Mouse (Mus musculus) C2C12 (cell line): ENCODE results near the gene Klhl8.

Experiments
- CEBPB ChIP-seq: IDR thresholded peaks from one replicate; pipeline ENCODE4 v1.6.1; 2011; ENCODE audit warnings: low read depth, mild to moderate bottlenecking, control low read depth, moderate library complexity
- CTCF ChIP-seq: IDR thresholded peaks from one replicate; pipeline ENCODE4 v1.5.1; 2011; ENCODE audit not compliant: control insufficient read depth, insufficient read depth, insufficient read length
- MAX ChIP-seq: IDR thresholded peaks from one replicate; pipeline ENCODE4 v1.6.1; 2011; ENCODE audit warnings: mild to moderate bottlenecking, control low read depth
- MYOD1 ChIP-seq: IDR thresholded peaks from one replicate; pipeline ENCODE4 v1.6.1; 2011; ENCODE audit warnings: low read depth; ENCODE audit not compliant: control insufficient read depth, insufficient read length
- MYOG ChIP-seq: IDR thresholded peaks from one replicate; pipeline ENCODE4 v1.6.1; 2011; ENCODE audit not compliant: control insufficient read depth, insufficient read length; ENCODE audit errors: extremely low read depth
- USF1 ChIP-seq: IDR thresholded peaks from one replicate; pipeline ENCODE4 v1.6.1; 2011; ENCODE audit warnings: low read depth, mild to moderate bottlenecking, control low read depth, moderate library complexity

DNA sequence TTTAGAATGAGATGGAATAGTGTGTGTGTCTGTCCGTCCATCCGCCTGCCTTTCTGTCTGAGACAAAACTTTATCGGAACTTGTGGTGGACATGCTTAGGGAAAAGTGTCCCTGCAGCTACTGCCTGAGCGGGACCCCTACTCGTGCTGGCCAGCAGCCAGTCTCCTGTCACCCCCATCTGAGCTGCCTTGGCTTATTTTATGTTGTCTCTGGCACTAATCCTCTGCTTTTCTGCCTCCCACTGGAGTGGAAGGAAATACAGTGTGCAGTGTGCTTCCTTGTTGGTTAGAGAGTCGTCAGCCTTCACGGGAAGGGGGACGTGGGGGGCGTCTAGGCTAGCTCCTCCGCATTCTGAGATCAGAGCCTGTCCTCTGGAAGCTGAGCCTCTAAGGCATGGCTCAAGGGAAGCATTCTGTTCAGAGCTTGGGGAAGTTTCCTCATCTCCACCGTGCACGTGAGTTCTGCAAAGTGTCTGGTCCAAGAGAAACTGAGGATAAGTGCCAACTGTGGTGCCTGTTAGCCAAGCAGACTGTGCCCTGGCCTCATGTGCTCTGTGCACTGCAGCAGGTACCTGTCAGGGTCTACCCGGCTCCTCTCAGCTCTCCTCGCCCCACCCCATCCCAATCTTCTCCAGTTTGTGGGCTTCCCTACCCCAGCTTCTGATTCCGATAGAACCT, 75.5 kb downstream of the Klhl8 start:
- TF ChIP-seq CTCF = no peak
- TF ChIP-seq USF1 = no peak
- TF ChIP-seq CEBPB = no peak
- TF ChIP-seq MYOG = no peak
- no peak for TF ChIP-seq MAX
- no peak for TF ChIP-seq MYOD1
